Mouse (Mus musculus) gastrocnemius, postnatal 4 days (tissue): ENCODE data around the gene Dnajb1. TPM values are rescaled to one million over a fixed set of nuclear protein-coding genes. Genes with fewer than 3 reads are reported as not detected.
"Not testable (repeated sequence)": the region's sequence is repeated elsewhere in the genome, so short reads cannot be mapped to it uniquely, and the experiment has no call there.

ENCODE experiments used
- DNase-seq, 2 experiments: peaks; one replicate each; pipeline ENCODE4 v3.0.0; 2021 to 2022; ENCODE audit warnings: low spot score in 2 of 2, mixed read lengths in 2 of 2
- long read RNA-seq, 2 experiments: library from polyadenylated mRNA; stranded (forward); transcript quantifications; one replicate each; pipeline ENCODE4 v2.0.0; 2021
- total RNA-seq, 2 experiments: library from RNA; stranded (reverse); gene quantifications; 2 replicates each; pipeline ENCODE4 v1.2.3; 2021

The Dnajb1 gene
- total RNA-seq: 10 to 100 TPM; 17.7 to 20.6 TPM
- long read RNA-seq, experiment 1, transcript Dnajb1-201 (3 exons, 2,996 nt): major isoform, 37 of 48 reads
- long read RNA-seq, experiment 1, partial matches to known transcripts: 1 of 48 reads
- long read RNA-seq, experiment 1, other reads (novel, unspliced or antisense): 10 of 48 reads
- long read RNA-seq, experiment 2, transcript Dnajb1-201 (3 exons, 2,996 nt): major isoform, 42 of 43 reads
- long read RNA-seq, experiment 2, partial matches to known transcripts: 0 of 43 reads
- long read RNA-seq, experiment 2, other reads (novel, unspliced or antisense): 1 of 43 reads

DNA sequence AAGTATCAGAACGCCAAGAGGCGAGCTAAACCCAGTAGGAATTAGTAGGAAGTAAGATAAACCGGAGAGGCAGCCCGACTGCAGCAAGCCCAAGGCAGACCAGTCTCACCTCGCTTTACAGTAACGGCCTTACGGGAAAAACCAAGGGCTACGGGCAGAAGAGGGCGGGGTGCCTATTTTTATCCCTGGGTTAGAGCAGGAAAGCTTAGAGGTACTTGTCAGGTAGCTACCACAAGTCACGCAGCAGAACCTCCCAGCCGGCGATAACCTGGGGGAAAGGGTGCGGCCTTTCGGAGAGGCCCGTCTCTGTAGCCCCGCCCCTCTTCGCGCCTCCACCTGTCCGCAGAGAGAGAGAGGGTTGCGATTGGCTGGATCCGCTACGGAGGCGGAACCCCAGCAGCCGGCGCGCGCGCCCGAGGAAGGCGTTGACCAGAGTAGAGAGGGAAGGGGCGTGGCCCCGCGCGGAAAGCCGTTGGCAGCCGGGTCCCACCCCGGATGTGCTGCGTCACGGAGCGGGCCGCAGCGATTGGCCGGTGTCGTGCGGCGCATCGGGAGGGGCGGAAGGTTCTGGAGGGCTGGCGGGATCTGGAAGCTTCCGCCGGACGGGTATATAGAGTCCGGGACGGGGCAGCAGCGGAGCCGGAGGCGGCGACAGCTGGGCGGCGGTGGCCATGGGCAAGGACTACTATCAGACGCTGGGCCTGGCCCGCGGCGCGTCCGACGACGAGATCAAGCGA, at the start of gene Dnajb1, which contains the start of gene Tecr:
TSS of gene Dnajb1 (plus strand) at position 533 of the 737 bp plus-strand sequence.
TSS of gene Tecr (minus strand) at position 311 of the 737 bp plus-strand sequence.
- peak; percentile 99 to 100 for DNase-seq

DNA sequence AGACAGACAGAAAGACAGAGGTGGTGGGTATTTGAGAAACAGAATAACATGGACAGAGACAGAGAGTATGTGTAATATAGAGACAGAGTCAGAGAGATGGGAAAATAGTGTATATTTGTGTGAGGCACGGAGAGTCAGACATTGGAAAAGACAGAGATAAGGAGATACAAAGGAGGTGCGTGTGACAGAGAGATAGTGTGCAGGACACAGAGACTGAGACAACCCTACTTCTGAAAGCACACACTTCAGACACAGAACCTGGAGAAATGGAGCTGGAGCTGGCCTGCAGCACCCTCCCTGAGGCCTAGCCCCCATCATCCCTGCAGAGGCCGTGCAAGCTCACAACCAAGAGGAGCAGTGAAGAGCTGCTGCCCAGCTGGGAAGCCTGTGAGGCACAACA, 45.3 kb upstream of the Dnajb1 start:
- no peak for DNase-seq

DNA sequence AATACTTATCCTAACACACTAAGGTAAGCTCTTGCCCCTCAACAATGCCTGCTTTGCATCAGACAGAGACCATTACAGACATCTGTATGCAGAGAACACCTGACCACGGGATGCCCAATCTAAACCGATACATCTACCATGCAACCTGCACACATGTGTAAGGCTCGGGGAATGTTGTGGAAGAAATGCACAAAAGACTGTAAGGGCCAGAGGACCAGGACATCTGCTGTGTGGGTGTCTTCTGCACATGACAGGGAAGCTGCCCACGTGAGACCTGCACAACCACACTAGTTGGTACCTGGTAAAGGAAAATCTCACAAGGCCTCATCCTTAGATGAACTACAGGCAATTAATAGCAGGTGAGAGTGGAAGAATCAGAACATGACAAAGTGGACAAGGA, 44.7 kb upstream of the Dnajb1 start:
- DNase-seq: no peak

DNA sequence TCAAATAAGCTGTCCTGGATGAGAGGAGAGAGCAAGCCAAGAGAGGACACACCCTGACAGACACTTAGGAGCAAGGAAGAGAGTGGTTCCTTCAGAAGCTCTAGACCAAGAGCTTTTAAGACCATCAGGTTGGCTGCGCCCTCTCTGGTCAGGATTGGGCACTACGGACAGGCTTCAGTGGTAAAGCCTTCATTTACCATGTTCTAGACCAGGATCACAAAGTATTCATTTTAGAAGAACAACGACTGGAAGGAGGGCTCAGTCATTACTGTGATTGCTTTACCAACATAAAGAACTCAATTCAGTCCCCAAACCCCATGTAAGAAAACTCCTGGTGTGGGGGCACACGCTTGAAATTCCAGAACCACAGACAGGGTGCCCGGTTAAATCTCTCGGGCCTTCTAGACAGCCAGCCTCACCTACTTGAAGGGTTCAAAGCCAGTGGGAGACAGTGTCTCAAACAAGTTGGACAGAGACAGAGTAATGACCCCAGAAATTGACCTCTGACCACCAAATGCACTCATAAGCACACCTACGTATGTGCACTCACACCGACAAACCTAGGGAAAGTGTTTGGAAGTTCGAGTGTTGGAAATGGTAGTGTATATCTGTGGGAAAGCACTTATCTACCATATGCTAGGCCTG, 42.1 kb upstream of the Dnajb1 start:
- no peak for DNase-seq

DNA sequence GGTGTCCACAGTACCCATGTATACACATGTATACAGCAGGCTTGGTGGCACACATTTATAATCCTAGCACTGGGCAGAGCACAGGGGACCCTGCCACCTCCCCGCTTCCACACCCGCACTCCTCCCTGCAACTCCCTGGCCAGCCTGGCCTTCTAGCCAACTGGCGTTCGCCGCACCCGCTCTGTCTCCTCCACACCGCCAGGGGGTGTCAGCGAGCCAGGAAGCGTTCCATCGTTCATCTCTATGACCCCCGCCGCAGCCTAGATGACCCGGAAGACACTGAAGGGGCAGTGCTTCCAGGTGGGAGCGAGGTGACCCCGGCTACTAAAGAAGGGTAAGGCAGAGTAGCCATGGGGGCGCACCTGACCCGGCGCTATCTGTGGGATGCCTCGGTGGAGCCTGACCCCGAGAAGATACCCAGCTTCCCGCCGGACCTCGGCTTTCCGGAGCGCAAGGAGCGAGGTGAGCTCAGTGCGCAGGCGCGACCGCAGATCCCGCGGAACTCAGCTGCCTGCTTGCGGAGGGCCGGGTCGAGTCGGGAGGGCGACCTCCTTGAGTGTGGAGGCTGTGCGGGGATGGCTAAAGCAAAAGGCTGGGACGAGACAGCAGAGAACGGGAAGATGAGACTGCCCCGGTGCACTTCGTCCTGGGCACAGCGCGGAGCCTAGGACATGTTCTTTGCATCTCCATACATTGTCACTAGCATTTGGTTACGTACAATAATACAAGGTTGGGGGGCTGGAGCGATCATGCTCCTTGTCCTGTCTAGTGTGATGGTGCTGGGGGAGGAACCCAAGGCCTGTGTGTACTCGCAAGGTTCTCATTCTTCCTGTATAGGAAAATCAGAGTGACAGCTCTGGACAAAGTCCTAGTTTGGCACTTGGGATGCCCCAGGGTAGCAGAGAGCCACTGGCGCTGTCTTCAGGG, 41.3 kb upstream of the Dnajb1 start, which contains the start of gene Ndufb7:
TSS of gene Ndufb7 (plus strand) at position 203 of the 927 bp plus-strand sequence.
- DNase-seq: peak; percentile 96

DNA sequence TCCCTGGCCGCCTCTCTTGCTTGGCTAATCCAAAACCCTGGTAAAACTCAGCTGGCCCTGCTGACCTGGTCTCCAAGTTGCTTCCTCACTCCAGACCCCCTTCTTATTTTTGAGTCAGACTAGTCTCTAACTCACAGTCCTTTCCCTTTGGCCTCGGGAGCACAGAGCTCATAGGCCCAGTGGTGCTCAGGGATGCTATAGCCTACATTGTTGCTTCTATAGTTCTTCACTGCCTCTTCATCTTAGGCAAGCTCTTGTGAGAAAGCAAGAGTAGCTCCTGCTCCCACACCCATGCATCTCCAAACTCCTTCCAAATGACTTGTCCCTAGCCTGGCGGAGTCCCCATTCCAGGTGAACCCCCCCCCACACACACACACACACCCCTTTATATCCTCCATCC, 40.3 kb upstream of the Dnajb1 start:
- no peak for DNase-seq

DNA sequence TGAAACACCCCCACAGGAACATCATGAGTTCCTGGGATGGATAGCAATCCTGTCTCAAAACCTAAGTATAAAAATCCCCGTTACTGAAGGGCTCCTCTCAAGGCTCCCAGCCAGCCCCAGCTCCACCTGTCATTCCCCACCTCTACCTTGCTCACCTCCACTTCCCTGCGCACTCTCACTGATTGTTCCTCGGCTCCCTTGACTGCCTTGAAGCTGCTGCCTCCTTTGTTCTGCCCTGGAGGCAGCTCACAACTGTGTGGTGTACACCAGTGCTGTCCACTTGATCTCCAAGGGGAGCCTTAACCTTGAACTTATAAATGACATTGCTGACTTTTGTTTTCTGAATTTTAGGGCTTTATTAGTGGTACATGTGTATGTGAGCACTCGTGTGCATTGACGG, 39.9 kb upstream of the Dnajb1 start:
- no peak for DNase-seq

DNA sequence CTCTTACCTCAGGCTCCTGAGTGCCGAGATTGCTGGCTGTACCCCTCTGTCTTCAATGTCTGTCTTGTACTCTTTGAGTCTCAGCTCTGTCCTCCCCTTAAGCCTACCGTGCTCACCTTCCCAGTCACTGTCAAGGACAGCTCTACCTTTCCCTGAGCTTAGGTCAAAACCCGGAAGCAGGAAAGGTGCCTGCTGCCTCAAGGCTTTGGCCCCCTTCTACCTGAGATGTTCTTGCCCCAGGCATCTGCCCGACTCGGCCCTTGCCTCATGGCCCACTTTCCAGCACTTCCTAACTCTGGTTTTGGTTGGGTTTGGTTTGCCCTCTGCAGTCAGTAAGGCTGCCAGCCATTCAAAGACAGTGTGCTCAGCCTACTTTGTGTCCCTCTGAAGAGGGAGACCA, 39.2 kb upstream of the Dnajb1 start:
- no peak for DNase-seq

DNA sequence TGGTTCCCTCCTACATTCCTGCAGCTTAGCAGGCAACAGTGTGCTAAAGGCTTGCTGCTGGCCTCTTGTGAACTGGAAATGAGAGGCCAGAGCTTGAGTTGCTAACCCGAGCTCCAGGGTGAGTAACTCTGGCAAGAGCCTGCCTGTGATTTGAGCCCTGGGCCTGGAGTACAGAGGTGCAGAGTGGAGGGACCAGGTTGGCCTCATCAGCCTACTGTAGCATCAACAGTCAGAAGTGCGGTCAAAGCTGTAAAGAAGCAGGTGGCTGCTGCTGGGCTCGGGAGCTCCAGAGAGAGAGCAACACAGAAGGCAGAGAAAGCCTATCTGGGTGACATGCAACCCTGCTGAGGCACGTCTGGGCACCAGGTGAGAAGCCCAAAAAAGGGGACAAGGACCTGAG, 38.8 kb upstream of the Dnajb1 start:
- DNase-seq: no peak

DNA sequence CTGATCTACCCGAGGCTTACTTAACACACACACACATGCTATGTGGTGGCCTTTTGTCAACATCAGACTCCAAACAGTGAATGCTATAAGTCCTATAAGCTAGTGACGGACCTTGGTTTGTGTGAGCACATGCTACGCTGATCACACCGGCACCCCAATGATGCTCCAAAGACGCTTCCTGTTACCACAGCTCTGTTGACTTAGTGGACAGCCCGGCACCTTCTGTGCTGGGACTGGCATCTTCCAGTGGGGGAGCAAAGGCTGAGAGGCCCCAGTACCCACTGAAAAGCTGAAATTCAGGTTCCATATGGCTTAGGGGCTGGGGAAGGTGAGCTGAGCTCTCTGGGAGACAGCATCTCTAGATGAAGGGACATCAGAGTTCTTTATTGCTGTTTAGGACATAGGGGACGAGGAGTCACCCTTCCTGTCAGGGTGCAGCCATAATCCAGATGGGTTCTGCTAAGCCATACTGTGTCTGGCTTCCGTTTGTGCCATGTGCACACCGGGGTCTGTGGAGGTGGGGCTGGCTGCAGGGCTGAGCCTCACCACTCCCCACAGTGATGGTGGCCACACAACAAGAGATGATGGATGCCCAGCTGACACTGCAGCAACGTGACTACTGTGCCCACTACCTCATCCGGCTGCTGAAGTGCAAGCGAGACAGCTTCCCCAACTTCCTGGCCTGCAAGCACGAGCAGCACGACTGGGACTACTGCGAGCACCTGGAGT, 37.6 kb upstream of the Dnajb1 start:
- no peak for DNase-seq

DNA sequence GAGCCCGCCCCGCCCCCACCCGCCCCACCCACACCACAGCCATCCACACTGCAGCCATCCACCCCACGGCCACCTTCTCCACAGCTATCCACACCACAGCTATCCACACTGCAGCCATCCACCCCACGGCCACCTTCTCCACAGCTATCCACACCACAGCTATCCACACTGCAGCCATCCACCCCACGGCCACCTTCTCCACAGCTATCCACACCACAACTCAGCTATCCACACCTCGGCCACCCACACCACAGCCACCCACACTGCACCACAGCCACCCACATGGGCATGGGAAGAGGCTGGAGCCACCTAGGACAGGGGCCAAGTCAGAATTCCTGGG, 37.0 kb upstream of the Dnajb1 start:
- DNase-seq: not testable (repeated sequence)

DNA sequence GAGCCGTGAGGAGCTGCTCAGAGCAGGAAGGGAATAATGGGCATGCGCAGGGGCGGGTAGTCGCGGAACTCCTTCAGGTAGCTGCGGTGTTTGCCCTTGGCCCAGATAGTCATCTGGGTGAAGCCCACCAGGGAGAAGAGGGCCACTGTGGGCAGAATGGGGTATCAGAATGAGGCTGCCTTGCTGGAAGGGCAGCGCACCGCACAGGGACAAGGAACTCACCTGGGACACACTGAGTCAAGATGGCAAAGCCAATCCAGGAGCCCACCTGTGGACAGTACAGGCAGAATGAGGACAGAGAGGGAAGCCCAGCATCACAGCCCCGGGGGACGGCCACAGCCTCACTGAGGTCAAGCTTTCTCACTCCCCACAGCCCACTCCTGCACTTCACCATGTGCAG, 36.2 kb upstream of the Dnajb1 start:
- DNase-seq: no peak

DNA sequence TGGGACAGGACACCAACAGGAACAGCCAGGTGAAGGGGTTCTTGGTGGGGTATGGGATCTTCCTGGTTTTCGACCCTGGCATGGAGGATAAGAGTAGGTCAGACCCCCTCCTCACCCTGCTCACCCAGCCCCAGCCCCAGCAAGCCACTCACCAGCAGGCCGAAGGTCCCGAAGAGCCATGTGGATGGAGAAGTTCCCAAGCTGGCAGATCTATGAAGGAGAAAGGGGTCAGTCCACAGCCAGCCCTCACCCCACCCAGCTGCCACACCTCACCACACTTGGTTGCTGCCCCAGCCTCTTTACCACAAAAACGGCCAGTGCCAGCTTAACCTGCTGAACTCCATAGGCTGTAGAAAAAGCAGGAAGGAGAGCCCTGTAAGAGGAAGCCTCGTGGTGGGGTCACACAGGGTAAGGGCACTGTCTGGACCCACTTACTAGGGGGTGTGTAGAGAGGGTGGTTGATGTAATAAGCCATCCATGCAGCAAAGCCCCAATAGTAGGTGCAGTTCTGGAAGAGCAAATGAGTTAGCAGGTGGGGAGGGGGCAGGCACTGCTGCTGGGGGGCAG, 35.7 kb upstream of the Dnajb1 start:
- DNase-seq: no peak

DNA sequence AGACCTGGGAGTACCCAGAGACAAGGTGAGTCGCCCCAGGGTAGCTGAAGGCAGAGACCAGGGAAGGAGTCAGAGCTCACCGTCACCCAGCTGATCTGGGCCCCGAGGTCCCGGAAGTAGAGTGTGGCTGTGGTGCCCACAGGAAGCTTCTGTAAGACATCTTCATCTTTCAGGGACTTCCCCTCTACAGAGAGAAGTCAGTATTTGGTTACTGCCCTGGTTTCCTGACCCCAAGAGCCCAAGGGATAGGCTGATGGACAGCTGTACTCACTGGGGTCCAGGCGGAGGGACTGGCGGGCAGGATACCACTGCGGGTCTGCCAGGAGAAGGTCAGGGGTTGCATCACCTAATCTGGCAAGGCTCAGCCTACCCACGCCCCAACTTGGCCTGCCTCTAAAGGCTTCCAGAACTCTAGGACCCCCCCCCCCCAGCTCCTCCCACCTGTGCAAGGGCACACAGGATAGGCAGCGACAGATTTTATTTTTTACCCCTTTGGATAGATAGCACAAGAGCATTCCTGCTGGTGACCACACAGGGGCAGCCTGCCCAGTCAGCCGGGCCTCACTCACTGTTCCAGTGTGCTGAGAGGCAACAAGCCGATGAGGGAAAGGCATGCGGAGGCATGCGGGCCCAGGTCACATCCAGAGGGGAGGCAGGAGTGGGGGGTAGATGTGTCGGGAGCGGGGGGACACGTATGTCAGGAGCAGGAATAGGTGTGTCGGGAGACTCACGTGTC, 34.7 kb upstream of the Dnajb1 start:
- no peak for DNase-seq

DNA sequence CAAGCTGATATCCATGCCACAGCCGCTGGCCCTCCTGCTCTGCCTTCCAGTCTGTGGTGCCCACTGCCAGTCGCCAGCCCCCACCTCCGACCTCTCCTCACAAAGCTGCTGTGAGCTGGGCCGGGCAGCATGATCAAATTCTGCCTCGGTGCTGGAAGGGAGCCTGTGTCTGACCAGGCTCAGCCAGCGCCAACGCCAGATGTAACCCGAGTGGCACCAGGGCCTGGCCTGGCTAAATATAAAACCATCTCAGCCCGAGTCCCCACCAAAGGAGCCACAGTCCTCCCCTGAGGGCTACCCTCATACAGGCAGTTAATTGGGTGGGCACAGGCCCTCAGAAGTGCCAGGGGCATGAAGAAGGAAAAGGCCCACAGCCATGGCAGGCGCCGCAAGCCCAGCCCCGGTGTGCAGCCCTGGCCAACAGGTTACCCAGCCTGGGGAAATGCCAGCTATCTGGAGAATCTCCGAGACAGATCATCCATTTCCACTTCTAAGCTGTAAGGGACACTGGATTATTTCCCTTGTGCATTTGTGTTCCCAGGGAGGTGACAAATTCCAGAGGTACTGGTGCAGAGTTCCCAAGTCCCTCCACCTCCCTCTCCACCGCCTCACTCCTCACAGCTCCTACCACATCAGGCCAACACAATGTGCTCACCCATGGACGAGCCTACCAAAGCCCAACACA, 33.2 kb upstream of the Dnajb1 start:
- no peak for DNase-seq

DNA sequence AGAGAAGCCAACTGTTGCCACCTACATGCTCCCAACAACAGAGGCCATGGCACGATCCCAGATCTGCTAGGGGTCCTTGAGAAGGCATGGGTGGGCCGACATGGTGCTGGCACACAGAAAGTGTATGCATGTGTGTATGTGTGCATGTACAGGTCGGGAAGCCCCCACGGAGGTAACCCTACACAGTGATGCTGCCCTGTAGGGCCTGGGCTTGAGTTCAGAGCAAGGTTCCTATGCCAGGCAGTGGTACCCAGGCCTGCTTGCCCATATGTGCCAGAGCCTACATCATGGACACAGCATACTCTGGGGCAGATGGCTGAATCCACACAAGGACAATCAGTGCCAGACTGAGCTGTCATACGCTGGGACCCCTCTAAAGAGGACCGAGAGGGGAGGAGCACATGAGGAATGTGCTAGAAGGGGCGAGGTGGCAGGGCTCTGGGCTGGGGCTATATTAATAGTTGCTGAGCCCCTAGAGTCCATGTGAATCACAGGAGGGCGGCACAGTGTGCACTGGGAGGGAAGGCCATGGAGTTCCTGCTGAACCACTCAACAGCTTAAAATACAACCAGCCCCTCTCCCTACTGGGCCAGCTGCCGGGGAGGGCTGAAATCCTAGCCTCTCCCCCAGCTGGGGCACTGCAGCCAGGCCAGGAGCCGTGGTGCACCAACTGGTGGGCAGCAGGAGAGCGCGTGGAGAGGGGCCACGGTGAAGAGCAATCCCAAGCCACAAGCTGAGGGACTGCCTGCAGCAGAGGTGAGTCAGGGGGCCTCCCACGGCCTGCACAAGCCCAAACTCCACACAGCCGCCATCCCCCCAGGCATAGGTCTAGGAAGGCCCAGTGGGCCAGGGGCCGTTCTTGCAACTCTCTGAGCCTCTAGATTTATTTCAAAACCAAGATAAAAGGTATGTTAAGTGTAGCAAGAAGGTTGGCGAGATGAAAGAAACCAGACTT, 32.2 kb upstream of the Dnajb1 start:
- DNase-seq: no peak

DNA sequence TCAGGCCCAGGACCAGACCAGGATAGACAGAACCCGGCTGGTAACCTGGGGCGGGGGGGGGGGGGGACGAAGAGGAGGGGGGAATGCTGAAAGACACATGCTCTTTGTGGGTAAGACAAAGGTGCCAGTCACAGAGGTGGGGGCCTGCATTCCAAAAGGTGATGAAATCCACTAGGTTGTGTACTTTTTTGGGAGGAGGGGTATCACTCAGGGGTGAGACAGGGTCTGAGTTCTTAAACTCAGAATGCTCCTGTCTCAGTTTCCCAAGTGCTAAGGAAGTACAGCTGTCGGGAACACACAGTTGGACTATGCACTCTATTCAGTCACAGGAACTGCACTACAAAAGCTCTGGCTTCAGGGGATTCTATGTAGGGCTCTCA, 31.5 kb upstream of the Dnajb1 start:
- no peak for DNase-seq

DNA sequence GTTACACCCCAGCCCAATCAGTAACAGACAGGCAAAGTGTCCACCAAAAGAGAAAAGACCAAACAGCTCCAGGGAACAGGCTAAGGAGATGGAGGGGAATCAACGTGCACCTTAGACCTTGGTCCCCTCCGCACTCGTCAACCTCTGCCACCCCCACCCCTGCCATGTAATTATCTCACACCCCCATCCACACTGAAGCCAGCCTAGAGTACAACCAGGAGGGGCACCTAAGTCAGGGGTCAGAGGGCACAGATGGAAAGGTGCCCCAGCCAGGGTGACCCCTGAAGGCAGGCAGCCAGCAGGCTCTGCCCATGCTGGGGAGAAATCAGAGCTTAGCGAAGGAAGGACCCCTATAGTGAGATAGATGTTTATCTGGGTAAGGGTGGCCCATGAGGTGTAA, 31.1 kb upstream of the Dnajb1 start:
- no peak for DNase-seq
